Mouse (Mus musculus) liver, adult (tissue): Measurements from ENCODE around the gene Xrcc4.

Experiments used
- GATA4 ChIP-seq: IDR thresholded peaks from 2 replicates; pipeline ENCODE4 v1.6.1; 2014; ENCODE audit warnings: mild to moderate bottlenecking, low read length; ENCODE audit not compliant: insufficient replicate concordance

Gene Xrcc4

DNA sequence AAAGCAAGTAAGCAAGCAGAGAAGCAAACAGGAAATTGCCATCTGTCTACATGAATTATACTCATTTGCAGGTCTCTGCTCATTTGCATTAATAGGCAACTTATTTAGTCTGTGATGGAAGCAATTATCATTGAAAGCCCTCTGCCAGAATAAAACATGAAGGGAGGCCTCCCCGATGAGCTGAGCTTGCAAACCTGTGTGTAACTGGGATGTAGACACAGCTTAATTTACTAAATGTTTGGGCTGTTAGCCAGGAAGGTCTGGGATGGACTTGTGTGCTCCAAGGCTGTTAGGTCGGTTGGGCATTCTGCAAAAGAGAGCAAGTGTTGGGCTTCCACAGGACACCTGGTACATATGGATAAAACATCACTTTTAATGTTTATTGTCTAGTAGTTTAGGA is 208.1 kb downstream of the Xrcc4 start:
- TF ChIP-seq GATA4: no peak

DNA sequence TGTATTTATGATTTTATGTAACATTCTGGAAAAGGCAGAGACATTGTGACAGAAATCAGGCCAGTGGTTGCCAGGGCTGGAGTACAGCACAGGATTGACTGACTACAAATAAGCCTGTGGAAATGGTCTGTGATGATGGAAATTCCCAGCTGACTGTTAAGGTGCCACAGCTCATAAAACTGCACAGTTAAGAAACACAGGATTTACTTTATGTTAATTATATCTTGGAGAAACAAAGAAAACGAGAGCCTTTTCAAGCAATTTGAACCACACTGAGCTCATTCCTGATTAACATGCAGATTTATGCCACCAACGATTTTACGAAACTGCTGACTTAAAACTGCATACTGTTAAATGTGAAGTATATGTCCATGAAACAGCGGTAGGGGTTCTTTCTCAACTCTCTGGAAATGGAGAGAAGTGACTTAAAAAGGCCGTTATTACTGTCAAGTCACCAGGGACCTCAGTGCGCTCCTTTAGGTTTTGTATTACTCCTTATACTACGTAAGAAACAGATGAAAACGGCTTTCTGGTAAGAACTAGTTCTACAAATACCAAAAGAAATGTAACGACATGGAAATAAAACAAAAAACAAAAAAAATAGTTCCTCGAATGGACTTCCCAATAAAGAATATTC is 210.5 kb downstream of the Xrcc4 start:
- TF ChIP-seq GATA4: no peak

DNA sequence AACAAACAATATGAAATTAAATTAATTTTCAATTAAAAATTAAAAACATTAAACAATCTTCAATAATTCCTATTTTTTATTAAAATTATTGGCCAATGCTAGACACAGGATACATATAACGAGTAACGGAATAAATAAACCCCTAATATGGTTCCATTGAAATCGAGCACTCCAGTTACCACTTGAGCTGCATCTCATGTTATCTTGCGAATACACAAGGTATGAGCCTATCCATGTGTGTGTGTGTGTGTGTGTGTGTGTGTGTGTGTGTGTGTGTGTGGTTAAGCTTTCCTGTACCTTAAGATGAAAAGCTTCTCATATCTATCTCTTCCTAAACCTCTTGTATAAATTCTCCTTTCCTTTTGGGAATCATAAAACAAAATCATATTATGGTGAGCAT is 213.9 kb downstream of the Xrcc4 start:
- TF ChIP-seq GATA4: no peak

DNA sequence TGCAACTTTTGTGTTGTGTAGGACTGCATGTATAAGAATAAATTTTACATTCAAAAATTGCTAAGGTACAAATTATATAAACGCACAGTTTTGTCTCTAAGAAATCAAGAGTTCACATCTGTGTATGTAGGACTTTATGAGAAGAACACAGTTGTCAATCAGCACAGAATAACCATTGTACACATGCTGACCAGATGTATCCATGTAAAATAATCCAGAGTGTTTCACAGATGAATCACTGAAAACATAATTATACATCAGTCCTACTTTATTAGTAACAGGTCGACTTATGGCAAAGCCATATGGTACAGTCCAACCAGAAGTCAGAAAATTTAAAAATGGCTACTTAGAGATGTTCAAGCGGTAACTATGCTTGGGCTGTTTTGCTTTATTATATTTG is 216.7 kb downstream of the Xrcc4 start:
- no peak for TF ChIP-seq GATA4

DNA sequence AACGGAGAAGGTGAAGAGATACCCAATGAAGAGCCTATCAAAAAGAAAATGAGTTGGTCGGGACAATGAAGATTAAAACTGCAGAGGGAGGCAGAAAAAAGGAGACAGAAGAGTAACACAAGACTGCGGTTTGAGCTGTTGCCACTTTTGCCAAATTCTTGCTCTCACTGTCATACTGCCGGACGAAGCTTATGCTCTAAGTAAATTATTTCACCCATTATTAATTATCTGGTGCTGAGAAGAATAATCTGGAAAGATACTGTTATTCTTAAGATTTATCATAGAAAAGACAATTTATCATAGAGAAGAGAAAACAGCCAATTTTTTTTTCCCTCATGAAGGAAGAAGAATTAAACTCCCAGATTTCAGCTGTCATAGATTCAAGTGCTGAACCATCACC is 235.3 kb downstream of the Xrcc4 start:
- TF ChIP-seq GATA4: no peak

DNA sequence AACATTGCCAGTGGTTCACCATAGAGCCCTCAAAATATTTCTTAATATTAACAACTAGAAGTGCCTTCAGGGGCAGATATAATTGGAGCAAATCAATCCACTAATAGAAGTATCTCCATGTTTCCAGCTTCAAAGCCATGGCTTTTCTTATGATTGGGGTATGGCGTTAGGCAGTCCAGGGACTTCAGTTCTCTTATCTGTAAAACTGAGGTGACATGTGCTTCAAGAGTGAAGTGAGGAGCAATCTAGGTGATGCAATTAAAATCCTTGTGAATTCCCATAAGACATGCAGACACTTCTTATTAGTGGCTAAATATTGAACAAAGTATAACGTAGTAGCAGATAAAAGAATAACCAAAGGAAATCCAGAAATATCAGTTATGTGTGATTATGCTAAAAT is 238.7 kb downstream of the Xrcc4 start:
- no peak for TF ChIP-seq GATA4

DNA sequence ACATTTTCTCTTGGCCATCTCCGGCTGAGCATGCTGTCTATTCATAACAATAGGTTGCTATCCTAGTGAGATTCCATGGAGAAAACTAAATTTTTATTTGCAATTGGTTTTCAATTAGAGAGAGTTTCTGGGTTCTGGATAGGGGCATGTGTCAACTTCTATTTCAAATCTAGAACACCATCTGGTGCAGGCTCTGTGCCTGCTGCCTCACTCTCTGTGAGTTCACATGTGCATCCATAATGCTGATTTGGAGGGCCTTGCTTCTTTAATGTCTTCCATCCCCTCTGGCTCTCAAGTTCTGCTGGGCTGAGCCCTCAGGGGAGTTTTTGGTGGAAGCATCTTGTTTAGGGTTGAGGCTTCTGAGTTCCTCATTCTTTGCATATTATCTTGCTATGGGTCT is 239.5 kb downstream of the Xrcc4 start:
- TF ChIP-seq GATA4: no peak

DNA sequence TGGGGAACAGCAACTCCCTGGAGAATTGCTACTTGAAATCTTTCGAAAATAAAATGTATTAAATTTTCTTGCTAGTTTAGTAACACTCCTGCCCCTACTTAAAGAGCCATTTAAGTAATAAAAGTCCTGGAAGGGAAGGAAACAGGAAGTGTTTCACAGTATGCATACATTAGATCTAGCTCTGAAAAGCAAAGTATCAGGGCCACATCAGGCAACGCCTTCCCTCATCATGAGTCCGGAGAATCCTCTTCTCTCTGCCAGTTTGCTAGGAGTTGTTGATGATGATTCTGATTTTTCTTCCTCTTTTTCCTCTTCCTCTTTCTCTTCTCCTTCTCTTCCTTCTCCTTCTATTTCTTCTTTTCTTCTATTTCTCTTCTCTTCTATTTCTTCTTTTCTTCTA is 250.8 kb downstream of the Xrcc4 start:
- no peak for TF ChIP-seq GATA4

DNA sequence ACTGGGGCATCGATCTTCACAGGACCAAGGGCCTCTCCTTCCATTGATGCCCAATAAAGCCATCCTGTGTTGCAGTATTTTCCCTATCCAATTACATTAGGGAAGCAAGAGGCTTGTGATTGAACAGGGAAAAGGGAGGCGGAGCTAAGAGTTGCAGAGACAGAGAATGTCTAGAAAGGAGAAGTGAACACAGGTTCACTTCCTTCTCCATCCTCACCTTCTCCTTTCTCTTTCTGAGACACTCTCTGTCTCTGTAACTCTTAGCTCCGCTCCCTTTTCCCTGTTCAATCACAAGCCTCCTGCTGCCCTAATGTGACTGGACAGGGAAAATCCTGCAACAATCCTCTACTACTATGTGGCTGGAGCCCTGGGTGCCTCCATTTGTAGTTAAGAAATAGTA is 254.9 kb downstream of the Xrcc4 start:
- no peak for TF ChIP-seq GATA4

DNA sequence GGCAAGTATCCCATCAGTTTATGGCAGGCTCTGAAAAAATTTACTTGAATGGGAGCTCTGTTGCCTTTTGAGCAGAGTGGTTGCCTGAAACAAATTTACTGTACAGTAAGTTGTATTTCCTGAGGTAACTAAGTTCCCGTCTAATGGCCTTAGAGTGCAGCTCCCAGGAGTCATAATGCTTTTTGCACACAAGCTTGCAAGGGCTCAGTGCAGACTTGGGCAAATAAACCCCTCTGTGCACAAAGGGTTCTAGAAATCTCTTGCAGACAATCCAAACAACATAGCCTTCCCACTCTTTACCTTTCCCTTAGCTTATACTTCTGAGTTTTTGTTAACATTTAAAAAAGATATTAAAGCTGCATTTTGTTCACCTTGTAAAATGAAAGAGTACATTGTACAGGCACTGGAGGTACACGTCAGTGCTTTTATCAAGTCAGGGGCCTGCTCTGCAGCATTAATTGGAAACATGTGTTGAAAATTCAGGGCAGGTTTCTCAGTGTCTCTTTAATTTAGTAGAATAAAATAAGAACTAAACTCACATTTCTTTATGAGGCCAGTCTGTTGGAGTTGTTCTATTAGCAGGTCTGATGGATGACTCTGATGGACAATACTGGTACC is 256.2 kb downstream of the Xrcc4 start:
- TF ChIP-seq GATA4: no peak

DNA sequence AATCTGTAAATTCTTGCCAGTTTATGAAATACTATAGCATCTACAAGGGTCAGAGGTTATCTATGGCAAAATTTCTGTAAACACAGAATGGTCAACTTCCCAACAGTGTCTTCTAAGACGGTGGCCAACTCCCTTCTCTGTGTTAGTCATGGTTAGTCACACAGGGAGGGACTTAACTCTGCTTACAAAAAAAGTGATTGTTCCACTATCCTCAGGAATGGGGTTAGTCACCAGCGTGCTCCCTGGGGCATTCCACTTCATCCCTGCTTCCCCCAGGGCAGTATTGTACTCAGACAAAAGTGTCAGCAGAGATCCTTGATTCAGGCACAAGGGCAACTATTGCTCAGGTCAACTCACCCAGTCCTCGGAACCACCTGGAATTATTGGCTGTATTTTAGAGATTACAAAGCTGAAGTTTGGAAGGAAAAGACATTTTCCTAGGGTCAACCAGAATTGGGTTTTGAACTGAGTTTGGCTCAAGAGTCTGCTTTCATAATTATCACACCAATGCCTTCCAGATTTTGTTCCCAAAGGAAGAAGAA is 260.9 kb downstream of the Xrcc4 start:
- no peak for TF ChIP-seq GATA4

DNA sequence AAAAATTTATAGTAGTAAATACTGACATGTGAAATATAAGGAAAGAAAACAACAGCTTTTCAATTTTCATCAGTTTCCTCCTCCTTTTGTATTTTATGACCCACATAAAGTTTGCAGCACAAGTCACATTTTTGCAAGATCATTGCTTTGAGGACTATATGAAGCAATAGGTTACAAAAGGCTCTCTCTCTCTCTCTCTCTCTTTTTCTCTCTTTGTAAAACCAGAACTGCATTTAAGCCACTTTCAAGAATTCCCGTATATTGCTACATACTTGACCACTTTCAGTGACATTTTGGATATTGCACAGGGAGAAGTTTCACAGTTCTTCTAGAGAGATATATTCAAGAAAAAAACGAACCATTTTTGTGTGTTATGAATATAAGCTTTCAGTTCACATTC is 261.6 kb downstream of the Xrcc4 start:
- TF ChIP-seq GATA4: no peak

DNA sequence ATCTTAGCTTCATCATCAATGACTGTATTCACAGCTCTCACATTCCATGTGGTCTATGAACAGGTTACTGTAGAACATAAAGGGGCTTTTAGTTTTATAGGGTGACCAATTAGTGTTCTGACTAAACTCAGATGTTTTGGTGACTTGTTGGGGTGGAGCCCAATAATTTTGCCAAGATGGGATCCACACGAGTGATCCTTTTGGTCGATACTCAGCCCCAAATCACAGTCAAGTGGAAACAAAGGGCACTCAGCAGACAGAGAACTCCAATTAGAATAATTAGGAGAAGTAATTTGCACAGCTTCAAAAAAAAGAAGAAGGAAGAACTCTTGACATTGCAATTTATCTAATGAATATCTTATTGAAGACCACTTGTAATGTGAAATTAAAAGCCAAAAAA is 274.9 kb downstream of the Xrcc4 start:
- TF ChIP-seq GATA4: no peak

DNA sequence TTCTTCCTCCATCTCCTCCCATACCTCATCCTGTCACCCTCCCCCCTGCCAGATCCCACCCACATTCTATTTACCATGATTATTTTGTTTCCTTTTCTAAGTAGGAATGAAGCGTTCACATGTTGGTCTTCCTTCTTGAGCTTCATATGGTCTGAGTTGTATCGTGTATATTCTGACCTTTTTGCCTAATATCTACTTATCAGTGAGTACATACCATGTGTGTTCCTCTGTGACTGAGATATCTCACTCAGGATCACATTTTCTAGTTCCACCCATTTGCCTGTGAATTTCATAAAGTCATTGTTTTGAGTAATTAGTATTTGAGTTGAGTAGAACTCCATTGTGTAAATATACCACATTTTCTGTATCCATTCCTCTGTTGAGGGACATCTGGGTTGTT is 277.2 kb downstream of the Xrcc4 start:
- no peak for TF ChIP-seq GATA4

DNA sequence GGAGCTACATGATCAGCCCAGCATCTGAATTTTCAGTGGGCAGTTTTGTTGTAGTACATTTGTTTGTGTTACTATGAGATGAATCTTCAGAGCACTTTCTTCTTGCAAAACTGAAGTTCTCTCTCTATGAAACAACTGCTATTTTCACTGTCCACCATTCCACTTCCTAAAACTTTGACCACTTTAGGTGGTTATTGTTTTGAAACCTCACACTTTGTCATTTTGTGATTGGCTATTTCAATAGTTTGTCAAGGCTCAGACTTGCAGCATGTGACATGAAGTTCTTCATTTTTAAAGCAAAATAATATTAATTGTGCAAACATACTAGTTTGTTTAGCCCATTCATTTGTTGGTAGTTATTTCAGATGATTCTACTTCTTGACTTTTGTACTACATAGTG is 280.4 kb downstream of the Xrcc4 start:
- no peak for TF ChIP-seq GATA4

DNA sequence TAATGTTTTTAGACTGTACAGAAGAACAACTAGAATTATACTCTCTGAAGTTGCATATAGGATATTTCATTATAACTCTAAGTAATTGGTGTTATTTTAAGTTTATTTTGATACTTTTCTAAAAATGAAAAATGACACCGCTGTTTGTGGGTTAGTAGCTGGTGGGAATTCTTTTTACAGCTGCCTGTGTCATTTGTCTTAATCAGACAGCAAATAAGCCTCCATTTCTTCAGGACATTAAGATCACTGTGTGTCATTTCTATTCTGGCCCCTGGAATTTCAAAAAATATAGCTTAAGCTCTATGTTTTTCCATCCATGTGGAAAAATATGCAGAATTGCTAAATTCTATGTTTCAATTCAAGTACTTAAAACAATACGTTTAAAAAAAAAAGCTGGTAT is 287.5 kb downstream of the Xrcc4 start:
- TF ChIP-seq GATA4: no peak

DNA sequence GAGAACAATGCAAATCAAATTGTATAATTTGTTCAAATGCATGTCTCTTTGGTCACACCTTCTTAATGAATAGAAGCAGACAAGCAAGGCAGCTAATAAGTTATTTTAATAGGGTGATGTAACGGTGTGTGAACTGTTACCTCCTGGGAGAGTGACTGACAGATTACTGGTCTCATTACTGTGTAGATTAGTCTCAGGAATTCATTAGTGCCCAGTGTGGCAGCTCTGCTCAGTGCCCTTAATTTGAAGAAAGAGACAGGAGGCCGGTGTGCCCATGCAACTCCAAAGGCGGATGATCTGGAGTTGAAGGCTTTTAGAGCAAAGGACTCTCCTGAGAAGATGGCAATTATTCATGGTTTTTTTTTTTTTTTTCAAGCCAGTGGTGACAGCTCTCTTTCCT is 291.7 kb downstream of the Xrcc4 start:
- TF ChIP-seq GATA4: no peak
